Mouse (Mus musculus) midbrain, embryonic 14.5 days (tissue): Measurements from ENCODE around the gene Ift22. TPM values are rescaled to one million over a fixed set of nuclear protein-coding genes. Genes with fewer than 3 reads are reported as not detected.

ENCODE experiments used
- ATAC-seq: fragments of 200-750 bp; cut with Nextera tagmentation; 2 replicates; pipeline ENCODE4 v1.8.0; 2017; ENCODE audit warnings: moderate number of reproducible peaks, moderate library complexity; ENCODE audit not compliant: low FRiP score, low TSS enrichment
- DNase-seq: peaks from one replicate; pipeline ENCODE4 v3.0.0-alpha.2; 2015
- H3K27ac ChIP-seq: fragments of 300-500 bp; sonication (generic); replicated peaks from 2 replicates; pipeline ENCODE4 v1.5.1; 2014; ENCODE audit warnings: mild to moderate bottlenecking, low read depth, low read length, moderate library complexity
- H3K27me3 ChIP-seq: fragments of 300-500 bp; sonication (generic); 2 replicates; pipeline ENCODE4 v1.6.1; 2014; ENCODE audit warnings: low read length, control low read depth, mixed read lengths; ENCODE audit not compliant: control insufficient read depth, insufficient read depth
- H3K36me3 ChIP-seq: fragments of 300-500 bp; sonication (generic); 2 replicates; pipeline ENCODE4 v1.6.1; 2014; ENCODE audit warnings: low read length, control low read depth; ENCODE audit not compliant: control insufficient read depth, insufficient read depth
- H3K4me1 ChIP-seq: fragments of 300-500 bp; sonication (generic); 2 replicates; pipeline ENCODE4 v1.6.1; 2014; ENCODE audit warnings: mild to moderate bottlenecking, antibody characterized with exemption, low read length, control low read depth; ENCODE audit not compliant: control insufficient read depth, insufficient read depth
- H3K4me2 ChIP-seq: fragments of 300-500 bp; sonication (generic); 2 replicates; pipeline ENCODE4 v1.6.1; 2014; ENCODE audit warnings: mild to moderate bottlenecking, low read length, moderate library complexity
- H3K4me3 ChIP-seq: fragments of 300-500 bp; sonication (generic); replicated peaks from 2 replicates; pipeline ENCODE4 v1.5.1; 2014; ENCODE audit warnings: low read depth, low read length
- H3K9ac ChIP-seq: fragments of 300-500 bp; sonication (generic); replicated peaks from 2 replicates; pipeline ENCODE4 v1.6.1; 2014; ENCODE audit warnings: mild to moderate bottlenecking, low read length, moderate library complexity
- H3K9me3 ChIP-seq: fragments of 300-500 bp; sonication (generic); 2 replicates; pipeline ENCODE4 v1.6.1; 2016; ENCODE audit warnings: low read length, control low read depth, mixed read lengths; ENCODE audit not compliant: control insufficient read depth
- WGBS: fragments of 180-500 bp; shearing (Covaris S2); extraction: QIAGEN DNeasy Blood & Tissue Kit; methylation state at CpG from one replicate; pipeline ENCODE4 v1.1.7; 2014; 5-methylcytosine and 5-hydroxymethylcytosine counted together
- polyA plus RNA-seq: library from polyadenylated mRNA; unstranded; fragments of >200 nt; fragmentation: Nextera tagmentation; extraction: Ambion mirVana; gene quantifications from 2 replicates; pipeline ENCODE4 v1.2.1, GENCODE M21; 2014

Ift22 gene
- 133 and 143 TPM in 2 replicates for polyA plus RNA-seq

DNA sequence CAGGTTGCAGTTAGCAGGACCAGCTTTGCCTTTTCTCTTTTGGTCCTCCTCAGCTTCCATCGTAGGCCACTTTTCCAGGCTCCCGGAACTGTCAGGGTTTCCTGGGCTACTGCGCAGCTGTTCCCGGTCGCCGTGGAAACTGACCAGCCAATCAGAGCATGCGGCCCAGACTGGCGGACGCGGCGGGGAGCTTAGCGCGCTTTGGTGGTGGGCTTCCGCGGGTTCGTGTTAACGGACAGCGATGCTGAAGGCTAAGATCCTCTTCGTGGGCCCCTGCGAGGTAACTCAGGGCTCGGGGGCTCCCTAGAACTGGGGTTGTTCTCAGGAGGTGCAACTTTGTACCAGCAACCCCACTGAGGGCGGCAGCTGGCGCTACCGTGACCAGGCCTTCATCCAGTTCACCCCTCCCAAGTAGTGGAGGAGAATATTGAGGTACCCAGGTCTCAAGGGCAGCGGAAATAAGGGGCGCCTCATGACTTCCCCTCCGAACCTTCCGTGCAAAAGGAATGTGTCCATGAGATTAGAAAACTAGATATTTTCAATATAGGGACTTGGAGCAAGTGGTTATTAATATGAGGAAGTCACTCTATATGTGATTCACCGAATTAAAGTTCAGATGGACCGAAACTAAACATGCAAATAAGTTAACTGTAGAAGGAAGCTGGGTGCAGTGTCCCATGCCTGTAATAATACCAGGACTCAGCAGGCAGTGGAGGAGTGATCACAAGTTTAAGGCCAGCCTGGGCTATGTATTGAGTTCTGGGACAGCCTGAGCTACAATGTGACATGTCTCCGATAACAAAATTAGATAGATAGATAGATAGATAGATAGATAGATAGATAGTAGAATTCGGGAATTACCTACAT lies at the start of gene Ift22:
Gene Ift22 (plus strand): TSS at position 160 of the 867 bp plus-strand sequence.
- peak within 1 kb of the TSS; percentile 62 for H3K9ac ChIP-seq
- WGBS, result 10% methylated on average over 32 of the region's 32 CpGs
- H3K36me3 ChIP-seq, result peaks cover 24% of the 10 kb centered on the region
- H3K27ac ChIP-seq, result peak within 1 kb of the TSS; percentile 32; the same call in 1 of the 2 replicates
- H3K4me2 ChIP-seq, result peak within 1 kb of the TSS; percentile 48
- no peaks in the 10 kb centered on the region for H3K27me3 ChIP-seq
- DNase-seq (peak; percentile 96), ATAC-seq (peak; percentile 95)
- no peaks in the 10 kb centered on the region for H3K9me3 ChIP-seq
- H3K4me1 ChIP-seq, result peaks cover 4% of the 10 kb centered on the region; the same call in 1 of the 2 replicates
- H3K4me3 ChIP-seq, result peak within 1 kb of the TSS; percentile 50

DNA sequence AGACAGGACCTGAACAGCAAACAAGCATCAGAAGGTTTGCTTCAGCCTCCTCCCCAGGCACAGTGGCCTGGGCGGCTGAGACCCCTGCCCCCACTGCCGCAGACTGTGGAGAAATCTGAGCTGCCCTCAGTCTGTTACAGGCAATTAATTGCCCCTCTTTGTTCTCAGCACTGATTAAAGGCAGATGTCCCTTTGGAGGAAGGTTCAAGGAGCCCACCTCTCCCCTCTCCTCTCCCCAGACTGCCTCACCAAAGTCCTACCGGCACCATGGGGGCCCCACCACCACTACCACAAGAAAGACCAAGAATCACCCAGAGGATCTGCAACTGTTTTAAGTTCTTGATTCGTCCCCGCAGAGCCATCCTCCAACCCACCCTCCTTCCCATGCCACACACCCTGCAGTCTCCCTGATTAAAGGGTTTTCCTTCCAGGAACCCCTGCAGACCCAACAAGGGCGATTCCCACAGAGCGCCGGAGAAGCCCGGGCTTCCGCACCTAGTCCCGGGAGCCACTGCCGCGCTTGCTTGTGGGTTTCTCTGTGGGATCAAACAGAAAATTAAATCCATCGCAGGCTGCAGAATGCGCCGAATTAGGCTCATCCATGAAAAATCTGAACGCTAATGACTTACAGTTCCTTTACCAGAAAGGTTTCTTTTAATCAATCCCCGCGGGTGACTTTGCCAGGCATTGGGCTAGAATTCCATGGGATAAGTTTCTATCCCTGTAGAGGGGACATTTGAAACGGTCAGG lies 46.6 kb upstream of the Ift22 start:
- H3K9me3 ChIP-seq, result no peaks in the 10 kb centered on the region
- H3K27me3 ChIP-seq, result no peaks in the 10 kb centered on the region
- no peak overlapping the region for H3K9ac ChIP-seq
- peaks cover 12% of the 10 kb centered on the region for H3K4me1 ChIP-seq
- peak overlapping the region; percentile 28; the same call in 1 of the 2 replicates for H3K4me2 ChIP-seq
- ATAC-seq, result no peak
- H3K4me3 ChIP-seq, result no peak overlapping the region
- 11% methylated on average over 20 of the region's 20 CpGs for WGBS
- no peak overlapping the region for H3K27ac ChIP-seq
- peak; percentile 57 for DNase-seq
- no peaks in the 10 kb centered on the region for H3K36me3 ChIP-seq

DNA sequence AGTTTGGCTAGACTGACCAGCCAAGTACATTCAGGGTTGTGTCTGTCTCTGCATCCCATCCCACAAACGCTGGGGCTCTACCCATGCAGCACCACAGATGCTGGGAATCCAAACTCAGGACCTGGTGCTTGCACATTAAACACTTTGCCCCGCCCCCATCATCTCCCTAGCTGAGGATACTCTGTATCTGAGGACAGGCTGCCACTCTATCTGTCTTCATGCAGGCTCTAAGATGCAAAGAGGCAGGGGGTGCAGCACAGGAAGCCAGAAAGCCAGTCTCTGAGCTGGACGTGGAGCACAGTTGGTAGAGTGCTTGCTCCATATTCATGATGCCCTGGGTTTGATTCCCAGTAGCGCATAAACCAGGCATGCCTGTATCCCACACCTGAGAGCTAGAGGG lies 45.1 kb upstream of the Ift22 start:
- WGBS, result 59% methylated on average over 4 of the region's 4 CpGs
- Histone ChIP-seq H3K27me3 (no peaks in the 10 kb centered on the region), H3K36me3 (no peaks in the 10 kb centered on the region), H3K9me3 (no peaks in the 10 kb centered on the region), H3K27ac (no peak overlapping the region), H3K4me3 (no peak overlapping the region), H3K4me2 (no peak overlapping the region), H3K4me1 (peaks cover 12% of the 10 kb centered on the region), H3K9ac (no peak overlapping the region)
- ATAC-seq (no peak), DNase-seq (no peak)

DNA sequence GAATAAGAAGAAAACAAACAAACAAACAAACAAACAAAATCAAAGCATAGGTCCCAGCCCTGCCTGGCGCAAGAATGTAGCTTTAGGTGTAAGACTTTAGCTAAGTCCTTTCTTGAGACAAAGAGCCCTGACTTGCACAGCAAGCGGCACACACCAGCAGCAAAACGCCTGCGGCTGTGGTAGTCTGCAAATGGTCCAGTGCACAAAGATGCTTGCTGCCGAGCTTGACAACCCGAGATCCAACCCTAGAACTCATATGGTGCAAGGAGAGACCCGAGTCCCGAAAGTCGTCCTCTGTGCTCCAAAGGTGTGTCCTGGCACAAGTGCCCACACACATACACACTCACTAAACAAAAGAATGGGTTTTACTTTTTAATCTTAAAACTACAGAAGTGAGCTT lies 44.7 kb upstream of the Ift22 start:
- 52% methylated on average over 9 of the region's 9 CpGs for WGBS

DNA sequence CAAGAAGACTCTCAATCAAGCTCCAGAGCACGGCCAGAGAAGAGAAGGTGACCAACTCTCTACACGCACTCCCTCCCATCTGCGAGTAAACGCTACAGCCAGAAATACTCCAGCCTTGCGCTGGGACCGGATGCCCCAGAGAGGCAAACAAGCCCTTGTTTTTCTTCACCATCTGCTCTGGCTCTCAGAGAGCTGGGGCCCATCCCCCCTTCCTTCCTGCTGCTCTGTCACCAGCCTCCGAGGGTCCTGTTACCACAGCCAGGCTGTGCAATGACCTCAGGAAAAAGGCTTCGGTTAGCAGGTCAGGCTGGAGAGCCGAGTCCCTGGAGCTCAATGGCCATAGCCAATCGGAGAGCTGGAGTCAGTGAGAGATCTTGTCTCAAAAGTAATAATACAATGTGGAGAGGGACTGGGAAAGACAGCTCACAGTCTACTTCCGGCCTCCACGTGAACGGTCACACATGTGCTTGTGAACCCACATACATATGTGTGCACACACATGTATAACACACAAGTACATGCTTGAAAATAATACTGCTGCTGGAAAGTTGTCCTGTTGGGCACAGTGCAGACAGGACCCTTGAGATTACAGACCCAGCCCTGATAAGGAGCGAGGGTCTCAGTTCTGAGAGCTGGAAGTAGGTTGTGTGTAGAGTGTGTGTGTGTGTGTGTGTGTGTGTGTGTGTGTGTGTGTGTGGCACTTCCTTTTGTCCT lies 43.8 kb upstream of the Ift22 start:
- no peaks in the 10 kb centered on the region for H3K36me3 ChIP-seq
- 0 out of 2 replicates have a peak overlapping the region, but pooled peaks have one; percentile 5 for H3K4me2 ChIP-seq
- 26% methylated on average over 14 of the region's 14 CpGs for WGBS
- DNase-seq (peak; percentile 63), ATAC-seq (no peak)
- H3K9ac ChIP-seq, result 0 out of 2 replicates have a peak overlapping the region, but pooled peaks have one; percentile 7
- peak overlapping the region; percentile 60; the same call in 1 of the 2 replicates for H3K27ac ChIP-seq
- H3K4me3 ChIP-seq, result no peak overlapping the region
- H3K27me3 ChIP-seq, result no peaks in the 10 kb centered on the region
- peaks cover 12% of the 10 kb centered on the region for H3K4me1 ChIP-seq
- no peaks in the 10 kb centered on the region for H3K9me3 ChIP-seq

More for the DNA sequence above, 44.7 kb upstream of the Ift22 start:
- Histone ChIP-seq H3K27ac (0 out of 2 replicates have a peak overlapping the region, but pooled peaks have one; percentile 60), H3K4me3 (no peak overlapping the region), H3K4me1 (peaks cover 12% of the 10 kb centered on the region), H3K36me3 (no peaks in the 10 kb centered on the region), H3K9me3 (no peaks in the 10 kb centered on the region), H3K9ac (no peak overlapping the region), H3K4me2 (no peak overlapping the region), H3K27me3 (no peaks in the 10 kb centered on the region)
- DNase-seq (no peak), ATAC-seq (no peak)

DNA sequence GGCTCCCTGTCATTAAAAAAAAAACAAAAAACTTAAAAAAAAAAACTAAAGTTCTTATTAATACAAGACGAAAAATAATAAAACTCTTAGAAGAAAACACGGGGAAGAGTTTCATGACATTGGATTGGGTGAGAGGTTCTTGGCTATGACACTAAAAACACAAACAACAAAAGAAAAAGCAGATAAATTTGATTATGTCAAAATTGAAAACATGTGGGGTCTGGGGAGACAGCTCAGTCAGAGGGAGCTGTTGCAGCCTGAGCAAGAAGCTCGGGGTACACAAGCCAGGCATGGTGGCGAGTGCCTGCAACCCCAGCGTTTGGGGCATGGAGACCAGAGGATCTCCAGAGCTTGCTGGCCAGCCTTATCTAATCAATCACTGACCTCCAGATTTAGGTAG lies 40.2 kb upstream of the Ift22 start:
- DNase-seq, result no peak
- no peak for ATAC-seq
- WGBS, result 89% methylated on average over 5 of the region's 5 CpGs

DNA sequence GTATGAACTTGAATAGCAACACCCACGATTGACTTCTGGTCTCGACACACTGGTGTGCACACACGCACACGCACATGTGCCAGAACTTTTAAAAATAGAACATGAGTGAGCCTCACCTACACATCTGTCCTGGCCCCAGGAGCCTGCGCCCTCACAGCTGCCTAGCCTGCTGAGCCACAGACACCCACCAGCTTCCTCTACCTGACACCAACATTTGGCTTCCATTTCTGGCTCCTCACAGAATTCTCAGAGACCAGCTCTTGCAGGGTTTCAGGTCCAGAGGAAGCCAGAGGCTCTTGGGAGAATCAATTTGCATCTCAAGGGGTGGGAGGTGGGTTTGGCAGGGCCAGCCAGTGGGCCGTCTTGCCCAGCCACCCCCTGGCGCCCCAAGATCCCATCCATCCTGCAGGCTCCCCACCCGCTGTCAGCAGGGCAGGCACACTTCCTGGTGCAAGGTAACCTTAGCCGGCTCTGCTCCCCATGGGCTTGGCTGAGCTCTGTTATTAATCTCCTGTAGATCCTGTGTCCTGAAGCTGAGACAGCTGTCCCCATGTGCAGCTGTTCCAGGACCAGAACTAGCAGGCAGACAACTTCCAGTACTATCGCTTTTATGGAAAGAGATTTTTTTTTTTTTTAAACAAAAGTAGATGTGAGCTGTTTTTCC lies 38.4 kb upstream of the Ift22 start:
- Histone ChIP-seq H3K4me3 (no peak overlapping the region), H3K27me3 (no peaks in the 10 kb centered on the region), H3K9ac (no peak overlapping the region), H3K4me2 (no peak overlapping the region), H3K4me1 (no peaks in the 10 kb centered on the region), H3K36me3 (no peaks in the 10 kb centered on the region), H3K9me3 (no peaks in the 10 kb centered on the region), H3K27ac (no peak overlapping the region)
- 73% methylated on average over 10 of the region's 10 CpGs for WGBS
- ATAC-seq (no peak), DNase-seq (no peak)

More for the DNA sequence above, 40.2 kb upstream of the Ift22 start:
- H3K9me3 ChIP-seq, result no peaks in the 10 kb centered on the region
- H3K4me3 ChIP-seq, result no peak overlapping the region
- peaks cover 8% of the 10 kb centered on the region for H3K4me1 ChIP-seq
- no peak overlapping the region for H3K9ac ChIP-seq
- H3K36me3 ChIP-seq, result no peaks in the 10 kb centered on the region
- no peak overlapping the region for H3K27ac ChIP-seq
- H3K27me3 ChIP-seq, result no peaks in the 10 kb centered on the region
- H3K4me2 ChIP-seq, result no peak overlapping the region

DNA sequence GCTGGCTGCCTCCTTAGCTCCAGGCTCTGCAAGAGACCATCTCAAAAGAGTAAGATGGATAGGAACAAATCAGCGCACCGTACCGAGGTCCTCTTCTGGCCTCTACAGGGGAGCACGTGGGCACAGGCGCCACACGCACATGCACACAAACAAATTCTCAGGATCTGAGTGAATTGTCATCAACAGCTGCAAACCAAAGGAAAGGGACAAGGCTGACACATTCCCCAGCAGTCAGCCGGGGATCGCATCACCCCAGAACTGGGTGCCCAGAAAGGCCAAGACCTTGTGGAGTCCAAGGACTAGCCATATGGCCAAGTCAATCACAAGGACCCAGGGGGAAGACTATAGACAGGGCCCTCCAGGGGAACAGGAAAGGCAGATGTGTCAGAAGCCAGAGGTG lies 35.5 kb upstream of the Ift22 start:
- Histone ChIP-seq H3K27ac (no peak overlapping the region), H3K4me1 (no peaks in the 10 kb centered on the region), H3K27me3 (no peaks in the 10 kb centered on the region), H3K9ac (no peak overlapping the region), H3K4me3 (no peak overlapping the region), H3K4me2 (no peak overlapping the region), H3K9me3 (no peaks in the 10 kb centered on the region), H3K36me3 (no peaks in the 10 kb centered on the region)
- DNase-seq (no peak), ATAC-seq (no peak)
- 82% methylated on average over 8 of the region's 8 CpGs for WGBS
